Mouse (Mus musculus) fibroblast of lung, adult 2 months (primary cell): ENCODE measurements around the gene Nrxn2.

ENCODE experiments used
- DNase-seq: peaks from one replicate; pipeline ENCODE4 v3.0.0-alpha.2; 2011; ENCODE audit warnings: low read depth

The Nrxn2 gene

GRCm38 (mm10) chr19:6518601-6519000 lies 100.1 kb downstream of the Nrxn2 start:
- no peak for DNase-seq

- DNase-seq: no peak
These were observed 101.0 kb downstream of the Nrxn2 start for GRCm38 (mm10) chr19:6519483-6519882.

GRCm38 (mm10) chr19:6521630-6522029 lies 103.1 kb downstream of the Nrxn2 start:
- DNase-seq: no peak

GRCm38 (mm10) chr19:6522289-6522688 lies 103.8 kb downstream of the Nrxn2 start:
- no peak for DNase-seq

- no peak for DNase-seq
These were observed 106.5 kb downstream of the Nrxn2 start for GRCm38 (mm10) chr19:6525023-6525422.

- DNase-seq: no peak
These were observed 107.5 kb downstream of the Nrxn2 start for GRCm38 (mm10) chr19:6526010-6526409.

- DNase-seq: no peak
These were observed 108.9 kb downstream of the Nrxn2 start for GRCm38 (mm10) chr19:6527439-6527838.

GRCm38 (mm10) chr19:6527839-6528531 lies 109.5 kb downstream of the Nrxn2 start:
- DNase-seq: no peak

- no peak for DNase-seq
These were observed 110.9 kb downstream of the Nrxn2 start for GRCm38 (mm10) chr19:6529265-6529985.

- no peak for DNase-seq
These were observed 111.8 kb downstream of the Nrxn2 start for GRCm38 (mm10) chr19:6530359-6530758.

GRCm38 (mm10) chr19:6531011-6531631 lies 112.6 kb downstream of the Nrxn2 start:
- no peak for DNase-seq

- no peak for DNase-seq
These were observed 113.4 kb downstream of the Nrxn2 start for GRCm38 (mm10) chr19:6531832-6532471.

- DNase-seq: no peak
These were observed 114.1 kb downstream of the Nrxn2 start for GRCm38 (mm10) chr19:6532656-6533055.

GRCm38 (mm10) chr19:6533290-6534117 lies 115.0 kb downstream of the Nrxn2 start:
- DNase-seq: no peak

- DNase-seq: no peak
These were observed 115.5 kb downstream of the Nrxn2 start for GRCm38 (mm10) chr19:6534118-6534415.

- DNase-seq: no peak
These were observed 117.7 kb downstream of the Nrxn2 start for GRCm38 (mm10) chr19:6536201-6536600.

- DNase-seq: no peak
These were observed 118.2 kb downstream of the Nrxn2 start for GRCm38 (mm10) chr19:6536696-6537095.

GRCm38 (mm10) chr19:6537526-6537925 lies 119.0 kb downstream of the Nrxn2 start:
- no peak for DNase-seq

- DNase-seq: no peak
These were observed 120.0 kb downstream of the Nrxn2 start for GRCm38 (mm10) chr19:6538546-6538945.

- no peak for DNase-seq
These were observed 121.1 kb downstream of the Nrxn2 start for GRCm38 (mm10) chr19:6539592-6539991.

- no peak for DNase-seq
These were observed 121.7 kb downstream of the Nrxn2 start for GRCm38 (mm10) chr19:6540191-6540590.

GRCm38 (mm10) chr19:6541521-6541920 lies 123.0 kb downstream of the Nrxn2 start:
- DNase-seq: no peak
